8 mouse cellular contexts compared by ENCODE assay signal in genomic region chr13:113265257-113265656, GRCm38 (mm10). TPM values are rescaled to one million over a fixed set of nuclear protein-coding genes. Genes with fewer than 3 reads are reported as not detected.
DNase-seq lines count a peak whose midpoint lies in the region; ATAC-seq and TF ChIP-seq lines count a peak whose summit lies in the region.
"Had no signal": no experiment of that assay in that cellular context is flagged by ENCODE, and none has a peak within 500 bp of the region (broad histone marks: within the 10 kb centered on the region; RNA-seq: fewer than 3 reads in every experiment).

No protein-coding gene starts in this region.

- no peak overlapping the region for H3K27ac ChIP-seq in hindbrain, embryonic 14.5 days
- H3K27ac ChIP-seq in hindbrain, embryonic 16.5 days (ENCODE audit: low read depth, low read length): no peak overlapping the region
- H3K27ac ChIP-seq in limb, embryonic 14.5 days (replicated peaks; ENCODE audit: low read depth, low read length): no peak overlapping the region
- no peak overlapping the region for H3K27ac ChIP-seq in stomach, postnatal 0 days (replicated peaks)
- H3K27ac ChIP-seq: macrophage had no signal

- no peak for ATAC-seq in hindbrain, embryonic 14.5 days (ENCODE audit: low FRiP score)
- no peak for ATAC-seq in hindbrain, embryonic 16.5 days
- ATAC-seq in CD4-positive, CD25-positive, alpha-beta regulatory T cell, adult 4 months: peak; percentile 30
- ATAC-seq in limb, embryonic 14.5 days (ENCODE audit: low FRiP score, low read depth): no peak
- ATAC-seq in stomach, postnatal 0 days (ENCODE audit: low FRiP score, low TSS enrichment): no peak

- no peak for TF ChIP-seq POLR2A in limb, embryonic 14.5 days (IDR thresholded peaks at IDR 0.05; ENCODE audit: borderline replicate concordance, extremely low read depth, insufficient read depth, insufficient read length)

- DNase-seq in hindbrain, embryonic 14.5 days (ENCODE audit: low spot score): peak; percentile 82
- DNase-seq in ZHBTc4 (ENCODE audit: low read depth, low spot score): peak; percentile 54
- peak; percentile 43 to 45 for DNase-seq in gastrocnemius, postnatal 4 days (ENCODE audit: low spot score in 2 of 2)
- DNase-seq in limb, embryonic 14.5 days (ENCODE audit: low spot score): peak; percentile 73
- peak; percentile 55 for DNase-seq in stomach, postnatal 0 days (ENCODE audit: low spot score)

- 31% methylated on average over 13 of the region's 13 CpGs for WGBS in hindbrain, embryonic 14.5 days
- WGBS in hindbrain, embryonic 16.5 days: 25% methylated on average over 13 of the region's 13 CpGs
- WGBS in limb, embryonic 14.5 days: 27% methylated on average over 13 of the region's 13 CpGs
- 24% methylated on average over 13 of the region's 13 CpGs for WGBS in stomach, postnatal 0 days

- H3K9me3 ChIP-seq in hindbrain, embryonic 14.5 days (ENCODE audit: control insufficient read depth, low read length): no peaks in the 10 kb centered on the region
- H3K9me3 ChIP-seq in hindbrain, embryonic 16.5 days (ENCODE audit: control insufficient read depth, low read length): no peaks in the 10 kb centered on the region
- H3K9me3 ChIP-seq in limb, embryonic 14.5 days (ENCODE audit: control insufficient read depth, low read length): no peaks in the 10 kb centered on the region
- H3K9me3 ChIP-seq in stomach, postnatal 0 days (ENCODE audit: control insufficient read depth, low read length): no peaks in the 10 kb centered on the region

- H3K27me3 ChIP-seq in hindbrain, embryonic 14.5 days (ENCODE audit: control insufficient read depth, insufficient read depth, low read length): 0 out of 2 replicates have a peak, but pooled peaks cover 3% of the 10 kb centered on the region
- no peaks in the 10 kb centered on the region for H3K27me3 ChIP-seq in hindbrain, embryonic 16.5 days (replicated peaks; ENCODE audit: control insufficient read depth, insufficient read depth, low read length)
- H3K27me3 ChIP-seq in limb, embryonic 14.5 days (ENCODE audit: control insufficient read depth, insufficient read depth, low read length): no peaks in the 10 kb centered on the region
- H3K27me3 ChIP-seq in stomach, postnatal 0 days (ENCODE audit: control insufficient read depth, insufficient read depth, low read length): no peaks in the 10 kb centered on the region

- H3K4me3 ChIP-seq in hindbrain, embryonic 14.5 days (replicated peaks; ENCODE audit: low read length): no peak overlapping the region
- no peak overlapping the region for H3K4me3 ChIP-seq in hindbrain, embryonic 16.5 days (ENCODE audit: low read length)
- H3K4me3 ChIP-seq in limb, embryonic 14.5 days (replicated peaks; ENCODE audit: low read length): no peak overlapping the region
- H3K4me3 ChIP-seq in stomach, postnatal 0 days (ENCODE audit: low read depth, low read length): no peak overlapping the region

- H3K36me3 ChIP-seq in hindbrain, embryonic 14.5 days (replicated peaks; ENCODE audit: control insufficient read depth, insufficient read depth): no peaks in the 10 kb centered on the region
- no peaks in the 10 kb centered on the region for H3K36me3 ChIP-seq in hindbrain, embryonic 16.5 days (ENCODE audit: control insufficient read depth, insufficient read depth, low read length)
- H3K36me3 ChIP-seq in limb, embryonic 14.5 days (ENCODE audit: control insufficient read depth, insufficient read depth, low read length): no peaks in the 10 kb centered on the region
- no peaks in the 10 kb centered on the region for H3K36me3 ChIP-seq in stomach, postnatal 0 days (ENCODE audit: control insufficient read depth, insufficient read depth, low read length)

- H3K9ac ChIP-seq in hindbrain, embryonic 14.5 days: no peak overlapping the region
- no peak overlapping the region for H3K9ac ChIP-seq in hindbrain, embryonic 16.5 days (ENCODE audit: low read depth, low read length)
- no peak overlapping the region for H3K9ac ChIP-seq in limb, embryonic 14.5 days (ENCODE audit: low read depth, low read length, severe bottlenecking)
- H3K9ac ChIP-seq in stomach, postnatal 0 days (ENCODE audit: low read length): no peak overlapping the region

- no peaks in the 10 kb centered on the region for H3K4me1 ChIP-seq in hindbrain, embryonic 14.5 days (replicated peaks; ENCODE audit: control insufficient read depth, insufficient read depth, low read length)
- H3K4me1 ChIP-seq in hindbrain, embryonic 16.5 days (ENCODE audit: control insufficient read depth, insufficient read depth, low read depth, low read length): no peaks in the 10 kb centered on the region
- H3K4me1 ChIP-seq in limb, embryonic 14.5 days (ENCODE audit: control insufficient read depth, insufficient read depth, low read length): no peaks in the 10 kb centered on the region
- no peaks in the 10 kb centered on the region for H3K4me1 ChIP-seq in stomach, postnatal 0 days (replicated peaks; ENCODE audit: control insufficient read depth, insufficient read depth)

- no peak overlapping the region for H3K4me2 ChIP-seq in hindbrain, embryonic 14.5 days (replicated peaks)
- no peak overlapping the region for H3K4me2 ChIP-seq in hindbrain, embryonic 16.5 days (ENCODE audit: low read length)
- H3K4me2 ChIP-seq in limb, embryonic 14.5 days (replicated peaks; ENCODE audit: low read depth, low read length, severe bottlenecking): no peak overlapping the region
- H3K4me2 ChIP-seq in stomach, postnatal 0 days (replicated peaks; ENCODE audit: low read depth): no peak overlapping the region

- peak; percentile 79 for TF ChIP-seq CTCF in stomach, postnatal 0 days (IDR thresholded peaks at IDR 0.05; ENCODE audit: low read depth)

- TF ChIP-seq EP300 in stomach, postnatal 0 days (optimal IDR thresholded peaks at IDR 0.05): no peak

RNA-seq across cellular contexts. Expression of gene BC067074, which starts 27.7 kb away (rescaled TPM):
- polyA plus RNA-seq in hindbrain, embryonic 14.5 days (2014; fragmentation: Nextera tagmentation; extraction: Ambion mirVana): 1.0 TPM in 2 replicates
- 1.3 and 1.4 TPM in 2 replicates for polyA plus RNA-seq in hindbrain, embryonic 16.5 days (2015; fragmentation: Nextera tagmentation; extraction: Ambion mirVana)
- polyA plus RNA-seq in CD4-positive, CD25-positive, alpha-beta regulatory T cell, adult 4 months (2017; shearing (Covaris generic)): not detected
- total RNA-seq in gastrocnemius, postnatal 4 days (2021): 10 to 100 TPM; 15.3 to 21.3 TPM
- 21.9 and 26.1 TPM in 2 replicates for polyA plus RNA-seq in limb, embryonic 14.5 days (2012; rRNA removed)
- polyA plus RNA-seq in limb, embryonic 14.5 days (2014; fragmentation: Nextera tagmentation; extraction: Ambion mirVana): 8.6 and 10.0 TPM in 2 replicates
- 0.89 and 1.1 TPM in 2 replicates for polyA plus RNA-seq in stomach, postnatal 0 days (2015; fragmentation: Nextera tagmentation; extraction: Ambion mirVana)
- polyA plus RNA-seq: macrophage had no signal

RNA-seq across cellular contexts. Expression of gene Gzmk, which starts 39.5 kb away (rescaled TPM):
- polyA plus RNA-seq in hindbrain, embryonic 14.5 days (2014; fragmentation: Nextera tagmentation; extraction: Ambion mirVana): not detected in 2 replicates
- polyA plus RNA-seq in hindbrain, embryonic 16.5 days (2015; fragmentation: Nextera tagmentation; extraction: Ambion mirVana): 0.16 TPM in 1 of 2 replicates, not detected in the other
- under 1 TPM in 1 of 2 experiments, not detected in 1; 0.77 TPM for polyA plus RNA-seq in CD4-positive, CD25-positive, alpha-beta regulatory T cell, adult 4 months (2017; shearing (Covaris generic))
- total RNA-seq in gastrocnemius, postnatal 4 days (2021): not detected
- polyA plus RNA-seq in limb, embryonic 14.5 days (2012; rRNA removed): not detected in 2 replicates
- polyA plus RNA-seq in limb, embryonic 14.5 days (2014; fragmentation: Nextera tagmentation; extraction: Ambion mirVana): 0.25 TPM in 1 of 2 replicates, not detected in the other
- polyA plus RNA-seq in stomach, postnatal 0 days (2015; fragmentation: Nextera tagmentation; extraction: Ambion mirVana): not detected in 2 replicates
- polyA plus RNA-seq: macrophage had no signal

RNA-seq across cellular contexts. Expression of gene Esm1, which starts 55.8 kb away (rescaled TPM):
- 1.2 and 1.8 TPM in 2 replicates for polyA plus RNA-seq in hindbrain, embryonic 14.5 days (2014; fragmentation: Nextera tagmentation; extraction: Ambion mirVana)
- polyA plus RNA-seq in hindbrain, embryonic 16.5 days (2015; fragmentation: Nextera tagmentation; extraction: Ambion mirVana): 2.0 and 2.3 TPM in 2 replicates
- not detected for polyA plus RNA-seq in CD4-positive, CD25-positive, alpha-beta regulatory T cell, adult 4 months (2017; shearing (Covaris generic))
- 1 to 10 TPM; 3.8 to 4.2 TPM for total RNA-seq in gastrocnemius, postnatal 4 days (2021)
- polyA plus RNA-seq in limb, embryonic 14.5 days (2012; rRNA removed): 2.0 and 2.2 TPM in 2 replicates
- polyA plus RNA-seq in limb, embryonic 14.5 days (2014; fragmentation: Nextera tagmentation; extraction: Ambion mirVana): 2.2 and 2.3 TPM in 2 replicates
- polyA plus RNA-seq in stomach, postnatal 0 days (2015; fragmentation: Nextera tagmentation; extraction: Ambion mirVana): 0.46 and 0.75 TPM in 2 replicates
- polyA plus RNA-seq: macrophage had no signal
